Mouse (Mus musculus) heart, postnatal 0 days (tissue): ENCODE data around the gene Arhgef5. TPM values are rescaled to one million over a fixed set of nuclear protein-coding genes. Genes with fewer than 3 reads are reported as not detected.

Experiments used
- ATAC-seq: fragments of 200-750 bp; cut with Nextera tagmentation; 2 replicates; pipeline ENCODE4 v1.8.0; 2017; ENCODE audit warnings: low read depth, moderate number of reproducible peaks, moderate library complexity; ENCODE audit not compliant: insufficient read depth
- DNase-seq: peaks from one replicate; pipeline ENCODE4 v3.0.0-alpha.2; 2016; ENCODE audit warnings: low spot score
- H3K27ac ChIP-seq: fragments of 300-500 bp; sonication (generic); 2 replicates; pipeline ENCODE4 v1.5.1; 2014; ENCODE audit warnings: low read depth, mild to moderate bottlenecking
- H3K27me3 ChIP-seq: fragments of 300-500 bp; sonication (generic); 2 replicates; pipeline ENCODE4 v1.6.1; 2014; ENCODE audit warnings: low read length, mixed read lengths; ENCODE audit not compliant: control insufficient read depth, insufficient read depth
- H3K36me3 ChIP-seq: fragments of 300-500 bp; sonication (generic); replicated peaks from 2 replicates; pipeline ENCODE4 v1.6.1; 2014; ENCODE audit warnings: low read length, mixed read lengths; ENCODE audit not compliant: control insufficient read depth, insufficient read depth
- H3K4me1 ChIP-seq: fragments of 300-500 bp; sonication (generic); 2 replicates; pipeline ENCODE4 v1.6.1; 2014; ENCODE audit warnings: antibody characterized with exemption; ENCODE audit not compliant: control insufficient read depth, insufficient read depth
- H3K4me2 ChIP-seq: fragments of 300-500 bp; sonication (generic); 2 replicates; pipeline ENCODE4 v1.6.1; 2014; ENCODE audit warnings: low read depth, mild to moderate bottlenecking, low read length, moderate library complexity
- H3K4me3 ChIP-seq: fragments of 300-500 bp; sonication (generic); 2 replicates; pipeline ENCODE4 v1.5.1; 2014; ENCODE audit warnings: low read depth, low read length
- H3K9ac ChIP-seq: fragments of 300-500 bp; sonication (generic); replicated peaks from 2 replicates; pipeline ENCODE4 v1.6.1; 2014; ENCODE audit warnings: low read depth, low read length, mixed read lengths
- H3K9me3 ChIP-seq: fragments of 300-500 bp; sonication (generic); replicated peaks from 2 replicates; pipeline ENCODE4 v1.6.1; 2016; ENCODE audit warnings: low read length; ENCODE audit not compliant: control insufficient read depth
- CTCF ChIP-seq: IDR thresholded peaks from 2 replicates; pipeline ENCODE4 v1.5.1; 2016; ENCODE audit warnings: antibody characterized with exemption, control low read depth, low read depth
- EP300 ChIP-seq: IDR thresholded peaks from 2 replicates; pipeline ENCODE4 v1.6.1; 2016; ENCODE audit warnings: antibody characterized with exemption, low read depth
- WGBS: fragments of 180-500 bp; shearing (Covaris S2); extraction: QIAGEN DNeasy Blood & Tissue Kit; methylation state at CpG from one replicate; pipeline ENCODE4 v1.1.7; 2014; 5-methylcytosine and 5-hydroxymethylcytosine counted together
- polyA plus RNA-seq: library from polyadenylated mRNA; unstranded; fragments of >200 nt; fragmentation: Nextera tagmentation; extraction: Ambion mirVana; gene quantifications from 2 replicates; pipeline ENCODE4 v1.2.1, GENCODE M21; 2015
- total RNA-seq: library from RNA; depleted of rRNA; stranded (reverse); fragments of >200 nt; gene quantifications from 2 replicates; pipeline ENCODE4 v1.2.3, GENCODE M21; 2014; ENCODE audit warnings: low replicate concordance; rRNA removed

Gene Arhgef5
- total and polyA plus RNA-seq, 2 experiments from 2014 or later, result 5.1 to 13.7 TPM

GRCm38 (mm10) chr6:43333479-43333878 is 68.1 kb downstream of the Arhgef5 start:
- no peak overlapping the region for H3K27ac ChIP-seq
- peaks cover 9% of the 10 kb centered on the region; the same call in 1 of the 2 replicates for H3K4me1 ChIP-seq
- H3K9me3 ChIP-seq, result no peaks in the 10 kb centered on the region
- H3K27me3 ChIP-seq, result no peaks in the 10 kb centered on the region
- DNase-seq (no peak), ATAC-seq (no peak)
- no peak overlapping the region for H3K4me3 ChIP-seq
- H3K36me3 ChIP-seq, result no peaks in the 10 kb centered on the region
- TF ChIP-seq CTCF, result no peak
- no peak overlapping the region for H3K9ac ChIP-seq
- WGBS, result 57% methylated on average over 4 of the region's 4 CpGs
- no peak overlapping the region for H3K4me2 ChIP-seq

DNA sequence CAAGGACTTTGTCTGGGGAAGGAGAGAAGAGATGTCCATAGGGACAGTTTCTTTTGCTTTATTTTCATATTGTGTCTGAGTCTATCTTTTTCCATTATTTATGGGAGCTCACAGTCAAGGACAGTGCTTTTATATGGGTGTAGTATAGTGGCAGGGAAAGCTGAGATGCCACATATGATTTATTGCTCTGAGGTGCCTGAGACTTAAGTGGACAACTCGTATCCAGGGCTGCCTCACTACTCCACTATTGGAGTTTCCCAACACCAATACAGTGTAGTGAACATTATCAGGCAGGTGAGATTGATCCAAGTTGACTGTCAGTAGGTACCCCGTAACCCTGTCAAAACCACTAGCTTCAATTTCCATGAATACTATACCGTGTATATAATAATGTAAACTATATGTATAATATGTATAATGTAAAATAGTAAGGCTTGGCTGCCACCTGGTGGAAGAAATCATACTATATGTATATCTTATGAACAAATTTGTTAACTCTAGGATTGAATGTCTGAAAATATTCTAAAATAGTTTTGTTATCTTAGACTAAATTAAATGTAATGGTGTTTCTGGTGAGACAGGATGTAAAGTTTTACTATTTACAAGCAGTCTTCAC is 70.3 kb downstream of the Arhgef5 start:
- Histone ChIP-seq H3K27ac (no peak overlapping the region), H3K27me3 (no peaks in the 10 kb centered on the region), H3K9ac (no peak overlapping the region), H3K4me2 (no peak overlapping the region), H3K36me3 (no peaks in the 10 kb centered on the region), H3K4me1 (peaks cover 9% of the 10 kb centered on the region; the same call in 1 of the 2 replicates), H3K4me3 (no peak overlapping the region), H3K9me3 (no peaks in the 10 kb centered on the region)
- ATAC-seq, result no peak
- 77% methylated on average over 3 of the region's 3 CpGs for WGBS
- peak; percentile 16; the same call in 1 of the 2 replicates for TF ChIP-seq CTCF
- no peak for TF ChIP-seq EP300
- DNase-seq, result no peak

DNA sequence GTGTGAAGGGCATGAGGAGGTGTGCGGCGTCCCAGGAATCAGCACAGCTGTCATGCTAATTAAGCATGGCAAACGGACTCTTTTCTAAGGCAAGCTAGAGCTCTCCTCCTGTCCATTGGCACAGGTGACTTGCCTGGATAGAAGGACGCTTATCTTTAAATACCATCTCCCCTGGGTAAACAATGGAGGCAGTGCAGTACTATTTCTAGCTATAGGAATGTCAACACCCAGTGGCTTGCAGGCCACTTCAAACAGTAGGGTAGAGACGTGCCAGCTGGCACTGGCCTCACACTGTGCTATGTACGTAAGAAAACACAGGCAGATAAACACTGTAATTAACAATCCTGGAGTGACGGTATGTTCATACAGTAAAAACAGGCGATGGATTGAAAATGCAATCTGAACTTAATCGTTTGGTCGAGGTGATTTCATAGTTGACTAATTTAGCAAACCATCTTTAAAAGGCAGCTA is 72.1 kb downstream of the Arhgef5 start:
- no peaks in the 10 kb centered on the region for H3K9me3 ChIP-seq
- no peak overlapping the region for H3K4me3 ChIP-seq
- H3K4me2 ChIP-seq, result peak overlapping the region; percentile 33
- peak; percentile 97 for ATAC-seq
- 18% methylated on average over 10 of the region's 10 CpGs for WGBS
- TF ChIP-seq EP300, result no peak
- TF ChIP-seq CTCF, result no peak
- no peaks in the 10 kb centered on the region for H3K36me3 ChIP-seq
- peaks cover 9% of the 10 kb centered on the region; the same call in 1 of the 2 replicates for H3K4me1 ChIP-seq
- H3K27ac ChIP-seq, result peak overlapping the region; percentile 51
- peak; percentile 80 for DNase-seq
- H3K27me3 ChIP-seq, result no peaks in the 10 kb centered on the region
- H3K9ac ChIP-seq, result no peak overlapping the region

- TF ChIP-seq CTCF (no peak), EP300 (no peak)
- Histone ChIP-seq H3K36me3 (no peaks in the 10 kb centered on the region), H3K4me1 (peaks cover 9% of the 10 kb centered on the region; the same call in 1 of the 2 replicates), H3K27ac (no peak overlapping the region), H3K9ac (no peak overlapping the region), H3K9me3 (no peaks in the 10 kb centered on the region), H3K4me2 (no peak overlapping the region), H3K27me3 (no peaks in the 10 kb centered on the region), H3K4me3 (no peak overlapping the region)
- ATAC-seq (no peak), DNase-seq (no peak)
- WGBS, result 69% methylated on average over 2 of the region's 2 CpGs
Observed at GRCm38 (mm10) chr6:43338804-43339203, 73.4 kb downstream of the Arhgef5 start.

Other genes starting within 250 kb of the Arhgef5 start
- not detected in 2 replicates for gene Olfr441, start 159.2 kb upstream of the Arhgef5 start, total RNA-seq
- gene Olfr441, start 159.2 kb upstream of the Arhgef5 start, polyA plus RNA-seq, result not detected in 2 replicates
- gene Olfr237-ps1, start 119.0 kb upstream of the Arhgef5 start, total RNA-seq, result not detected in 2 replicates
- gene Olfr237-ps1, start 119.0 kb upstream of the Arhgef5 start, polyA plus RNA-seq, result not detected in 2 replicates
- gene Olfr437, start 102.3 kb upstream of the Arhgef5 start, total RNA-seq, result not detected in 2 replicates
- gene Olfr437, start 102.3 kb upstream of the Arhgef5 start, polyA plus RNA-seq, result not detected in 2 replicates
- gene Olfr13, start 93.4 kb upstream of the Arhgef5 start, total RNA-seq, result not detected in 2 replicates
- gene Olfr13, start 93.4 kb upstream of the Arhgef5 start, polyA plus RNA-seq, result not detected in 2 replicates
- gene Olfr435, start 68.4 kb upstream of the Arhgef5 start, total RNA-seq, result not detected in 2 replicates
- not detected in 2 replicates for gene Olfr435, start 68.4 kb upstream of the Arhgef5 start, polyA plus RNA-seq
- not detected in 2 replicates for gene Olfr434, start 52.6 kb upstream of the Arhgef5 start, total RNA-seq
- not detected in 2 replicates for gene Olfr434, start 52.6 kb upstream of the Arhgef5 start, polyA plus RNA-seq
- gene Olfr47, start 34.1 kb upstream of the Arhgef5 start, total RNA-seq, result not detected in 2 replicates
- gene Olfr47, start 34.1 kb upstream of the Arhgef5 start, polyA plus RNA-seq, result not detected in 2 replicates
- gene Nobox, start 44.0 kb downstream of the Arhgef5 start, total RNA-seq, result not detected in 2 replicates
- gene Nobox, start 44.0 kb downstream of the Arhgef5 start, polyA plus RNA-seq, result not detected in 2 replicates